12 mouse cellular contexts compared by ENCODE assay signal in genomic region chr3:52956236-52956635, GRCm38 (mm10).
DNase-seq lines count a peak whose midpoint lies in the region; ATAC-seq and TF ChIP-seq lines count a peak whose summit lies in the region.
"Had no signal": no experiment of that assay in that cellular context is flagged by ENCODE, and none has a peak within 500 bp of the region (broad histone marks: within the 10 kb centered on the region; RNA-seq: fewer than 3 reads in every experiment).

No protein-coding gene starts in this region.

- no peak overlapping the region for H3K4me3 ChIP-seq in intestine, embryonic 14.5 days (ENCODE audit: low read depth, low read length)
- no peak overlapping the region for H3K4me3 ChIP-seq in intestine, postnatal 0 days (ENCODE audit: low read depth, low read length)
- H3K4me3 ChIP-seq in stomach, embryonic 14.5 days (ENCODE audit: low read depth, low read length): no peak overlapping the region
- H3K4me3 ChIP-seq in stomach, postnatal 0 days (ENCODE audit: low read depth, low read length): no peak overlapping the region
- H3K4me3 ChIP-seq in layer of hippocampus, adult 2 months: no peak overlapping the region
- H3K4me3 ChIP-seq in thymus, adult 2 months (ENCODE audit: control insufficient read depth, insufficient read depth, low read length): no peak overlapping the region
- H3K4me3 ChIP-seq: embryonic facial prominence, embryonic 13.5 days had no signal

- H3K9ac ChIP-seq in intestine, embryonic 14.5 days (ENCODE audit: low read length): no peak overlapping the region
- no peak overlapping the region for H3K9ac ChIP-seq in intestine, postnatal 0 days (ENCODE audit: low read depth, low read length)
- H3K9ac ChIP-seq in stomach, embryonic 14.5 days (replicated peaks; ENCODE audit: low read depth, low read length): no peak overlapping the region
- no peak overlapping the region for H3K9ac ChIP-seq in stomach, postnatal 0 days (ENCODE audit: low read length)
- H3K9ac ChIP-seq: embryonic facial prominence, embryonic 13.5 days had no signal

- H3K27ac ChIP-seq in intestine, embryonic 14.5 days (ENCODE audit: low read depth): peak overlapping the region; percentile 29; the same call in 1 of the 2 replicates
- H3K27ac ChIP-seq in intestine, postnatal 0 days (ENCODE audit: low read depth, low read length): no peak overlapping the region
- peak overlapping the region; percentile 39; the same call in 1 of the 2 replicates for H3K27ac ChIP-seq in stomach, embryonic 14.5 days (ENCODE audit: low read length)
- no peak overlapping the region for H3K27ac ChIP-seq in stomach, postnatal 0 days (replicated peaks)
- no peak overlapping the region for H3K27ac ChIP-seq in layer of hippocampus, adult 2 months
- no peak overlapping the region for H3K27ac ChIP-seq in thymus, adult 2 months (ENCODE audit: control insufficient read depth, insufficient read depth, low read length)

- TF ChIP-seq POLR2A in thymus, adult 2 months (IDR thresholded peaks at IDR 0.05; ENCODE audit: control insufficient read depth, extremely low read depth, insufficient read depth, low read length, poor library complexity): no peak

- TF ChIP-seq CTCF in intestine, postnatal 0 days (IDR thresholded peaks at IDR 0.05; ENCODE audit: low read depth): no peak
- TF ChIP-seq CTCF in stomach, postnatal 0 days (IDR thresholded peaks at IDR 0.05; ENCODE audit: low read depth): no peak
- TF ChIP-seq CTCF in layer of hippocampus, adult 2 months (conservative IDR thresholded peaks at IDR 0.05): no peak
- no peak for TF ChIP-seq CTCF in thymus, adult 2 months (IDR thresholded peaks at IDR 0.05; ENCODE audit: borderline replicate concordance, control insufficient read depth, extremely low read depth, insufficient read depth, low read length, poor library complexity)

- WGBS in intestine, embryonic 14.5 days: 78% methylated on average over 11 of the region's 11 CpGs
- WGBS in intestine, postnatal 0 days: 75% methylated on average over 11 of the region's 11 CpGs
- 74% methylated on average over 11 of the region's 11 CpGs for WGBS in stomach, embryonic 14.5 days
- WGBS in stomach, postnatal 0 days: 80% methylated on average over 11 of the region's 11 CpGs
- WGBS in thymus, adult 2 months: 55% methylated on average over 11 of the region's 11 CpGs

- no peaks in the 10 kb centered on the region for H3K36me3 ChIP-seq in intestine, embryonic 14.5 days (ENCODE audit: control insufficient read depth, insufficient read depth, low read length)
- H3K36me3 ChIP-seq in intestine, postnatal 0 days (ENCODE audit: control insufficient read depth, insufficient read depth): no peaks in the 10 kb centered on the region
- H3K36me3 ChIP-seq in stomach, embryonic 14.5 days (ENCODE audit: control insufficient read depth, insufficient read depth, low read length): no peaks in the 10 kb centered on the region
- H3K36me3 ChIP-seq in stomach, postnatal 0 days (ENCODE audit: control insufficient read depth, insufficient read depth, low read length): no peaks in the 10 kb centered on the region
- no peaks in the 10 kb centered on the region for H3K36me3 ChIP-seq in thymus, adult 2 months (ENCODE audit: control insufficient read depth, insufficient read depth, low read length)
- H3K36me3 ChIP-seq: embryonic facial prominence, embryonic 13.5 days had no signal

- no peak for TF ChIP-seq EP300 in stomach, postnatal 0 days (optimal IDR thresholded peaks at IDR 0.05)

- no peak overlapping the region for H3K4me2 ChIP-seq in intestine, embryonic 14.5 days (ENCODE audit: low read length)
- H3K4me2 ChIP-seq in intestine, postnatal 0 days (replicated peaks; ENCODE audit: low read depth): no peak overlapping the region
- H3K4me2 ChIP-seq in stomach, embryonic 14.5 days (replicated peaks; ENCODE audit: low read depth, low read length): no peak overlapping the region
- no peak overlapping the region for H3K4me2 ChIP-seq in stomach, postnatal 0 days (replicated peaks; ENCODE audit: low read depth)

- H3K27me3 ChIP-seq in intestine, embryonic 14.5 days (replicated peaks; ENCODE audit: control insufficient read depth, insufficient read depth, low read length): no peaks in the 10 kb centered on the region
- no peaks in the 10 kb centered on the region for H3K27me3 ChIP-seq in intestine, postnatal 0 days (replicated peaks; ENCODE audit: control insufficient read depth, insufficient read depth, low read length)
- no peaks in the 10 kb centered on the region for H3K27me3 ChIP-seq in stomach, embryonic 14.5 days (ENCODE audit: control insufficient read depth, insufficient read depth, low read length)
- H3K27me3 ChIP-seq in stomach, postnatal 0 days (ENCODE audit: control insufficient read depth, insufficient read depth, low read length): no peaks in the 10 kb centered on the region
- H3K27me3 ChIP-seq in thymus, adult 2 months (ENCODE audit: control insufficient read depth, insufficient read depth, low read length): no peaks in the 10 kb centered on the region

- no peak for DNase-seq in intestine, embryonic 14.5 days (ENCODE audit: low spot score)
- DNase-seq in stomach, postnatal 0 days (ENCODE audit: low spot score): no peak
- DNase-seq in layer of hippocampus, adult 2 months (ENCODE audit: low spot score in 2 of 2): no peak
- no peak for DNase-seq in cerebellum, postnatal 14 days
- DNase-seq in thymus, adult 2 months: no peak
- DNase-seq: cerebellum, postnatal 10 days; spleen, adult 18-20 months had no signal

- no peak for ATAC-seq in intestine, embryonic 14.5 days (replicated peaks; ENCODE audit: low FRiP score, low TSS enrichment, low read depth)
- ATAC-seq in intestine, postnatal 0 days: no peak
- no peak for ATAC-seq in stomach, embryonic 14.5 days (ENCODE audit: insufficient number of reproducible peaks, insufficient read depth, low FRiP score, low read depth)
- no peak for ATAC-seq in stomach, postnatal 0 days (ENCODE audit: low FRiP score, low TSS enrichment)
- ATAC-seq in hematopoietic stem cell, adult 5-6 weeks (replicated peaks in 1 of 2; ENCODE audit: insufficient read depth in 1 of 2, low FRiP score in 2 of 2, low TSS enrichment in 1 of 2, low read depth in 1 of 2, poor library complexity in 2 of 2, severe bottlenecking in 2 of 2): peak; percentile 8 to 30; a peak in 2 of 4 replicates
- ATAC-seq: activated CD4-positive, CD25-positive, alpha-beta regulatory T cell, adult 4 months had no signal

- no peaks in the 10 kb centered on the region; the same call in 1 of the 2 replicates for H3K4me1 ChIP-seq in intestine, embryonic 14.5 days (replicated peaks; ENCODE audit: control insufficient read depth, insufficient read depth, low read length)
- no peaks in the 10 kb centered on the region for H3K4me1 ChIP-seq in intestine, postnatal 0 days (replicated peaks; ENCODE audit: control insufficient read depth, insufficient read depth, low read length)
- no peaks in the 10 kb centered on the region for H3K4me1 ChIP-seq in stomach, embryonic 14.5 days (ENCODE audit: control insufficient read depth, insufficient read depth, low read length)
- H3K4me1 ChIP-seq in stomach, postnatal 0 days (replicated peaks; ENCODE audit: control insufficient read depth, insufficient read depth): no peaks in the 10 kb centered on the region; the same call in 1 of the 2 replicates
- peaks cover 14% of the 10 kb centered on the region for H3K4me1 ChIP-seq in thymus, adult 2 months (replicated peaks; ENCODE audit: control insufficient read depth, insufficient read depth, low read length)

- H3K9me3 ChIP-seq in intestine, embryonic 14.5 days (ENCODE audit: control insufficient read depth, low read length): no peaks in the 10 kb centered on the region
- no peaks in the 10 kb centered on the region for H3K9me3 ChIP-seq in intestine, postnatal 0 days (ENCODE audit: control insufficient read depth)
- no peaks in the 10 kb centered on the region for H3K9me3 ChIP-seq in stomach, embryonic 14.5 days (ENCODE audit: control insufficient read depth, low read depth, low read length)
- no peaks in the 10 kb centered on the region for H3K9me3 ChIP-seq in stomach, postnatal 0 days (ENCODE audit: control insufficient read depth, low read length)

Comparison
In these comparisons a context has a peak if more than half of its experiments do, and no peak if none do; other contexts are left out.
1. H3K27ac ChIP-seq: peak in intestine, embryonic 14.5 days (single experiment) and stomach, embryonic 14.5 days (single experiment); none in intestine, postnatal 0 days (single experiment), stomach, postnatal 0 days (single experiment), layer of hippocampus, adult 2 months (single experiment) and thymus, adult 2 months (single experiment).
2. ATAC-seq: peak in hematopoietic stem cell, adult 5-6 weeks (2 of 2); none in intestine, embryonic 14.5 days (single experiment), intestine, postnatal 0 days (single experiment), stomach, embryonic 14.5 days (single experiment) and stomach, postnatal 0 days (single experiment).